Mouse (Mus musculus) heart, embryonic 12.5 days (tissue): ENCODE results near the gene Pomgnt2. TPM values are rescaled to one million over a fixed set of nuclear protein-coding genes. Genes with fewer than 3 reads are reported as not detected.
A peak's percentile ranks its signal among the peaks of the same experiment; 100 is the strongest.

ENCODE experiments used
- ATAC-seq: fragments of 200-750 bp; cut with Nextera tagmentation; 2 replicates; pipeline ENCODE4 v1.8.0; 2017; ENCODE audit warnings: moderate TSS enrichment, moderate library complexity; ENCODE audit not compliant: insufficient number of reproducible peaks, low FRiP score
- H3K27ac ChIP-seq: fragments of 300-500 bp; sonication (generic); 2 replicates; pipeline ENCODE4 v1.5.1; 2016; ENCODE audit warnings: mild to moderate bottlenecking, moderate library complexity; ENCODE audit not compliant: poor library complexity, severe bottlenecking
- H3K27me3 ChIP-seq: fragments of 300-500 bp; sonication (generic); replicated peaks from 2 replicates; pipeline ENCODE4 v1.6.1; 2016; ENCODE audit warnings: mild to moderate bottlenecking, moderate library complexity
- H3K36me3 ChIP-seq: fragments of 300-500 bp; sonication (generic); 2 replicates; pipeline ENCODE4 v1.6.1; 2016; ENCODE audit warnings: mild to moderate bottlenecking, moderate library complexity
- H3K4me1 ChIP-seq: fragments of 300-500 bp; sonication (generic); replicated peaks from 2 replicates; pipeline ENCODE4 v1.6.1; 2016; ENCODE audit warnings: mild to moderate bottlenecking
- H3K4me2 ChIP-seq: fragments of 300-500 bp; sonication (generic); 2 replicates; pipeline ENCODE4 v1.6.1; 2016; ENCODE audit warnings: mild to moderate bottlenecking, moderate library complexity
- H3K4me3 ChIP-seq: fragments of 300-500 bp; sonication (generic); 2 replicates; pipeline ENCODE4 v1.5.1; 2016; ENCODE audit warnings: mild to moderate bottlenecking
- H3K9ac ChIP-seq: fragments of 300-500 bp; sonication (generic); 2 replicates; pipeline ENCODE4 v1.6.1; 2016; ENCODE audit warnings: mild to moderate bottlenecking, moderate library complexity
- H3K9me3 ChIP-seq: fragments of 300-500 bp; sonication (generic); replicated peaks from 2 replicates; pipeline ENCODE4 v1.6.1; 2016; ENCODE audit warnings: mild to moderate bottlenecking, moderate library complexity
- WGBS: fragments of 180-500 bp; shearing (Covaris S2); methylation state at CpG from one replicate; pipeline ENCODE4 v1.1.7; 2016; 5-methylcytosine and 5-hydroxymethylcytosine counted together
- polyA plus RNA-seq: library from polyadenylated mRNA; unstranded; fragments of >200 nt; fragmentation: Nextera tagmentation; extraction: Ambion mirVana; gene quantifications from 2 replicates; pipeline ENCODE4 v1.2.1, GENCODE M21; 2016

Gene Pomgnt2
- 14.3 and 14.7 TPM in 2 replicates for polyA plus RNA-seq

DNA sequence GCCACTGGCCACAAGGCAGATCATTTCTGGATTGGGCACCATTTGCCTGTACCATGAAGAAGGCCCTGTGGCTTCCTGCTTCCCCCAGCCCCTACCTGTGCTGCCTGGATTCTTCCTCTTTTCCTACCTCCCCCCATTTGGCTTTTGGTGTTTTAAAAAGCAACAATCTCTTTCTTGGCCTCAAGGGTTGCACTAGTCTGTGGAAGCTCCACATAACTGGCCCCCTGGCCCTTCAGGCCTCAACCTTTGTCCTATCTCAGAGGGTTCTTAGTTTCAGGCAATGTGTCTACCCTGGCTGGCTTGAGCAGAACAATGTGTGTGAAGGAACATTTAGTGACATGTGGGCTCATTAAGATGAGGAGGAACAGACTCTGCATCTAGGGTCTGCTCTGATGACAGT is at the start of gene Pomgnt2:
Pomgnt2 (minus strand) TSS at position 101 of the 400 bp plus-strand sequence.
- H3K4me3 ChIP-seq, result peak within 1 kb of the TSS; percentile 66
- H3K9me3 ChIP-seq, result 0 out of 2 replicates have a peak, but pooled peaks cover 6% of the 10 kb centered on the region
- no peak within 1 kb of the TSS for H3K27ac ChIP-seq
- no peaks in the 10 kb centered on the region for H3K36me3 ChIP-seq
- ATAC-seq, result no peak
- H3K4me1 ChIP-seq, result peaks cover 3% of the 10 kb centered on the region; the same call in 1 of the 2 replicates
- H3K4me2 ChIP-seq, result peak within 1 kb of the TSS; percentile 95
- peaks cover 10% of the 10 kb centered on the region; the same call in 1 of the 2 replicates for H3K27me3 ChIP-seq
- no peak within 1 kb of the TSS for H3K9ac ChIP-seq

DNA sequence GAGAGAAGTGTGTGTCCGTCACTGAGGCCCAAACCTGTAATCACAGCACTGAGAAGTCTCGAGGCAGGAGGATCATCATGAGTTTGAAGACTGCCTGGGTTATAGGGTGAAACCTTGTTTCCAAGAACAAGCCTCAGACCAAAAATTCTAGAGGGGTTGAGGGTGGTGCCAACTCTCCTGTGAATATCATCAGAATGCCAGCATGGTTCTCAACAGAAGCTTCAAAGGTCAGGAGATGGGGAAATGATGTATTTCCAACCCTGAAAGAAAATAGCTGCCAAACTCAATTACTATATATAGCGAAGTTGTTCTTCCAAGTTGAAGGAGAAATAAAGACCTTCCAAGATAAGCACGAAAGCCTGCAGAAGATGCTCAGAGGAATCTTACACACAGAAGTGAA is 42.9 kb upstream of the Pomgnt2 start:
- Histone ChIP-seq H3K4me2 (no peak overlapping the region), H3K4me1 (peaks cover 6% of the 10 kb centered on the region; the same call in 1 of the 2 replicates), H3K27ac (no peak overlapping the region), H3K27me3 (0 out of 2 replicates have a peak, but pooled peaks cover 2% of the 10 kb centered on the region), H3K36me3 (no peaks in the 10 kb centered on the region), H3K9me3 (no peaks in the 10 kb centered on the region), H3K9ac (no peak overlapping the region), H3K4me3 (no peak overlapping the region)
- ATAC-seq, result no peak
- WGBS, result 58% methylated on average over 4 of the region's 4 CpGs

- no peaks in the 10 kb centered on the region for H3K27me3 ChIP-seq
- WGBS, result 77% methylated on average over 1 of the region's 1 CpGs
- ATAC-seq, result no peak
Observed at GRCm38 (mm10) chr9:122038631-122039030, 41.7 kb upstream of the Pomgnt2 start.

DNA sequence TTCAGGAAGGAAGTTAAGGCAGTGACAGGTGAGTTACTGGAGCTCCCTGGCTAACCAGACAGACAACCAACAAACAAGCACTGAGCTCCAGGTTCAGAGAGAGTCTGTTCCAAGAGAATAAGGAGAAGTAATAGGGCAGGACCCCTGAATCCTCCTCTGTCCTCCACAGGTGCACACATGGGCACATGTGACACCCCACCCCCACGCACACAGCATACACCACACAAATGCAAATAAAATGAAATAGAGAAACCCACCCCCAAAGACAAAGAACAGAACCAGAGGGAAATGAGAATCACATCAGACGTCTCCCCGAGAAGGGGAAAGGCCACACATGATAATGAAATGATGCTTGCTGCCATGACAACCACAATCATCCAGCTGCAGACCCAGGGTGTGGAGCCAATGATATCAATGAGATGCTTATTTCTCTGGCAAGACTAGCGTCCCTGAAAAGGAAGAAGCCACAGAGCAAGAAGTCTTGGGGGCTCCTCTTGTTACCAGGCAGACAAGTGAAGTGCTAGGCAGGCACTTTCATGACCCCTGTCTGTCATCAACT is 39.7 kb upstream of the Pomgnt2 start:
- no peak overlapping the region for H3K9ac ChIP-seq
- H3K4me2 ChIP-seq, result no peak overlapping the region
- no peaks in the 10 kb centered on the region for H3K36me3 ChIP-seq
- no peak for ATAC-seq
- no peak overlapping the region for H3K4me3 ChIP-seq
- H3K27me3 ChIP-seq, result no peaks in the 10 kb centered on the region
- no peak overlapping the region for H3K27ac ChIP-seq
- 32% methylated on average over 4 of the region's 4 CpGs for WGBS
- peaks cover 20% of the 10 kb centered on the region for H3K4me1 ChIP-seq
- H3K9me3 ChIP-seq, result no peaks in the 10 kb centered on the region

More at GRCm38 (mm10) chr9:122038631-122039030, 41.7 kb upstream of the Pomgnt2 start:
- Histone ChIP-seq H3K4me1 (peaks cover 16% of the 10 kb centered on the region), H3K36me3 (no peaks in the 10 kb centered on the region), H3K9ac (no peak overlapping the region), H3K9me3 (no peaks in the 10 kb centered on the region), H3K4me3 (no peak overlapping the region), H3K4me2 (no peak overlapping the region), H3K27ac (no peak overlapping the region)

GRCm38 (mm10) chr9:122035807-122036206 is 38.9 kb upstream of the Pomgnt2 start:
- Histone ChIP-seq H3K9ac (no peak overlapping the region), H3K4me3 (no peak overlapping the region), H3K27ac (no peak overlapping the region), H3K27me3 (no peaks in the 10 kb centered on the region), H3K36me3 (no peaks in the 10 kb centered on the region), H3K4me2 (no peak overlapping the region), H3K4me1 (peaks cover 20% of the 10 kb centered on the region), H3K9me3 (no peaks in the 10 kb centered on the region)
- ATAC-seq, result no peak
- WGBS, result 39% methylated on average over 5 of the region's 5 CpGs

- H3K4me3 ChIP-seq, result no peak overlapping the region
- no peak for ATAC-seq
- H3K9ac ChIP-seq, result no peak overlapping the region; the same call in 1 of the 2 replicates
- no peaks in the 10 kb centered on the region for H3K36me3 ChIP-seq
- H3K4me2 ChIP-seq, result no peak overlapping the region
- no peak overlapping the region for H3K27ac ChIP-seq
- 90% methylated on average over 1 of the region's 1 CpGs for WGBS
- H3K27me3 ChIP-seq, result no peaks in the 10 kb centered on the region
- no peaks in the 10 kb centered on the region for H3K9me3 ChIP-seq
- peaks cover 20% of the 10 kb centered on the region for H3K4me1 ChIP-seq
Observed at GRCm38 (mm10) chr9:122034949-122035348, 38.0 kb upstream of the Pomgnt2 start.

GRCm38 (mm10) chr9:122032071-122032470 is 35.2 kb upstream of the Pomgnt2 start:
- H3K27ac ChIP-seq, result no peak overlapping the region
- H3K9me3 ChIP-seq, result no peaks in the 10 kb centered on the region
- H3K9ac ChIP-seq, result no peak overlapping the region
- ATAC-seq, result no peak
- 76% methylated on average over 3 of the region's 3 CpGs for WGBS
- H3K4me3 ChIP-seq, result no peak overlapping the region
- no peaks in the 10 kb centered on the region for H3K27me3 ChIP-seq
- H3K4me2 ChIP-seq, result no peak overlapping the region
- H3K4me1 ChIP-seq, result peaks cover 39% of the 10 kb centered on the region
- no peaks in the 10 kb centered on the region for H3K36me3 ChIP-seq

DNA sequence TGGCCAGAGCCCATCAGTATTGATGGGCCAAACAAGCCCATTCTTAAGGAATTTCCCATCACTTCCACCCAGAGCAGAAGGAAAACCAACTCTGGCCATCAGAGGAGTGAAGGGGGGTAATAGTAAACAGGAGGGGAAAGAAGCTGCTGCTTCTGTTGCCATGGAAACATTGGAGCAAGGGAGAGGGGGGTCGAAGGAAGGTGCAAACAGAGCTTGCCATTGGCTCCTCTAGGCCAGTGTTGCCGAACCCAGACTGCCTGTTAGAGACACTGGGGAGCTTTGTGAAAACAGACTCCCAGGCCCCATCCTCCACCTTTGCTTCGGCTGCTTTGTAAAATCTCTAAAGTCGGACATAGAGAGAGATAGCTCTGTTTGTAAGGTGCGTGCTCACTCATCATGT is 33.8 kb upstream of the Pomgnt2 start:
- H3K4me1 ChIP-seq, result peaks cover 47% of the 10 kb centered on the region

GRCm38 (mm10) chr9:122029765-122030164 is 32.9 kb upstream of the Pomgnt2 start:
- H3K27ac ChIP-seq, result no peak overlapping the region
- H3K27me3 ChIP-seq, result no peaks in the 10 kb centered on the region
- WGBS, result 85% methylated on average over 7 of the region's 7 CpGs
- no peaks in the 10 kb centered on the region for H3K36me3 ChIP-seq
- H3K9ac ChIP-seq, result no peak overlapping the region
- peaks cover 49% of the 10 kb centered on the region for H3K4me1 ChIP-seq
- no peaks in the 10 kb centered on the region for H3K9me3 ChIP-seq
- ATAC-seq, result no peak
- H3K4me3 ChIP-seq, result no peak overlapping the region
- H3K4me2 ChIP-seq, result no peak overlapping the region

More for the DNA sequence above, 33.8 kb upstream of the Pomgnt2 start:
- Histone ChIP-seq H3K9me3 (no peaks in the 10 kb centered on the region), H3K36me3 (no peaks in the 10 kb centered on the region), H3K9ac (no peak overlapping the region), H3K4me3 (no peak overlapping the region), H3K27me3 (no peaks in the 10 kb centered on the region), H3K27ac (no peak overlapping the region), H3K4me2 (no peak overlapping the region)
- 70% methylated on average over 5 of the region's 5 CpGs for WGBS
- ATAC-seq, result no peak

DNA sequence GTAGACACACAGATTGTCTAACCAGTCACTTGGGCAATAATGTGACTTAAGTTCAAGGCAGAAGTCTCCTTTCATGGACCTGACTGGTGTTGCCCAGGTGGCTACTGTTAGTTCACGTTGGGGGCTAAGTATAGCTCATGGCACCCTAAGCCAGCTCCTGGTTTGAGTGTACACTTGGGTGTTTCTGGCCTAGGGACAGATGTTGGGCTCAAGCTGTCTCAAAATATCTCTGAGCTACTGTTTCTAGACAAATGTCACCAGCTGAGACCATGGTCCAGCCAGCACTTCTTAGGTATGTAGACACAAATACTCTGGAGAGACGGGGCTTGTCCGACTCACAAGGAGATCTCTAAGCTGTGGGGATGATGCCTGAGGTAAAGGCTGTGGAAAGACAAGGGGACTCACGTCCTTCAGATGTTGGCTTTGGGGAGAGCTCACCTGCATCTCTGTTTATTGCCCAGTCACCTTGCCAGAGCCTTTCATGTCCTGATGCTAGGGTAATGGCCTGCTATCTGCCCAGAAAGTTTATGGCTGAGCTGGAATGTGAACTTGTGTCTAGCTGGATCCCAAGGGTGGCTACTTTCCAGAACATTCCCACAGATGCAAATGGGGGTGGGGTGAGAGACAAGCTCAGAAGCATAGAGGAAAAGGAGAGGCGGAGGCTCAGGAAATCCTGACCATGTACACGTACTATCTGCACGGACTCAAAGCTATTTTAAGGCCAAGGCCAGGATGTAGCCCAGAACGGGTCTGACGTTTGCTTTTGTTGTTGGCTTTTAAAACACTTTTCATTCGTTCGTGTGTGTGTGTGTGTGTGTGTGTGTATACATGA is 31.2 kb upstream of the Pomgnt2 start:
- Histone ChIP-seq H3K36me3 (no peaks in the 10 kb centered on the region), H3K27ac (peak overlapping the region; percentile 59), H3K4me3 (no peak overlapping the region), H3K4me2 (no peak overlapping the region), H3K9me3 (no peaks in the 10 kb centered on the region), H3K27me3 (no peaks in the 10 kb centered on the region), H3K4me1 (peaks cover 49% of the 10 kb centered on the region), H3K9ac (no peak overlapping the region)
- peak; percentile 76 for ATAC-seq
- 41% methylated on average over 11 of the region's 11 CpGs for WGBS

DNA sequence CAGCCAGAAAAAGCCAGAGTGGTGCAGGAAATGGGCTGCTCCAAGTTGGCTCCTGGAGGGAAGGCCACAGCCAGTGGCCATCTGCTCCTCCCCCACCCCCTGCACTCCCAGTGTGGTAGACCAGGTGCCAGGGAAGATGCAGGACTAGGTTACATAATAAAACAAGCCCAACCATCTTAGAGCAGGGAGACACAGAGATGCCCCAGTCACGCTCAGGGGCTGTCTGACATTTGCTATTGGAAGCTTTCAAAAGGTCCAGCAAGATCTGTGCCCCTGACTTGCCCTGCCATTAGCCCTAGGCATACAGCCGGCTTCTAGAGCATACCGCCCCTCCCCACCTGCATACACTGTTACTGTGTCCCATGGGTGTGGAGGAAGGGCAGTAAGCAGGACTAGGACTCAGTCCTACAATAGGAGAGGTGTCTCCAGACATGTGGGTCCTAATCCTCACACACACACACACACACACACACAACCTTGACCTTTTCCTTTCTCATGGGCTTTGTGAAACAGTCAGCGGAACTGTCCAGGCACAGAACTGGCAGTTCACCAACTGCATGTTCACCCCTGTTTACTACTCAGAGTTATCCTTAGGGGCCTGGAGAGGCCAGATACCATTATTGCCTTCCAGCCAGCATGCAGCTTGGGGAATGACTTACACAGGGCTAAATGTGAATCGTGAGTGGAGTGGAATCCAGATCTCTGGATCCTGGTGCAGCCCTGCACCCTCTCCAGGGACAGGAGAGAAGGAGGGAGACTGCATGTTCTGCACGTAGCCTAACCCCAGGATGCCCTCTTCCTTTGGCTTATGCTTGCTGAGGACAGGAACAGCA is 30.4 kb upstream of the Pomgnt2 start:
- H3K27ac ChIP-seq, result peak overlapping the region; percentile 59; the same call in 1 of the 2 replicates
- H3K9ac ChIP-seq, result no peak overlapping the region
- no peaks in the 10 kb centered on the region for H3K36me3 ChIP-seq
- H3K4me1 ChIP-seq, result peaks cover 56% of the 10 kb centered on the region
- ATAC-seq, result no peak
- no peak overlapping the region for H3K4me3 ChIP-seq
- H3K27me3 ChIP-seq, result no peaks in the 10 kb centered on the region
- no peaks in the 10 kb centered on the region for H3K9me3 ChIP-seq
- WGBS, result 63% methylated on average over 6 of the region's 6 CpGs
- no peak overlapping the region for H3K4me2 ChIP-seq
